Mouse (Mus musculus) stomach, postnatal 0 days (tissue): ENCODE measurements at regions not wholly inside any gene's neighbourhood (a gene's known extent, or its start where the extent isn't known, plus 50 kb on each side); places are given as distances from the start of the nearest gene placed in this dataset.
A peak's percentile ranks its signal among the peaks of the same experiment; 100 is the strongest.

Experiments used
- ATAC-seq: fragments of 200-750 bp; cut with Nextera tagmentation; 2 replicates; pipeline ENCODE4 v1.8.0; 2017; ENCODE audit not compliant: low FRiP score, low TSS enrichment
- DNase-seq: peaks from one replicate; pipeline ENCODE4 v3.0.0-alpha.2; 2016; ENCODE audit warnings: low spot score
- H3K27ac ChIP-seq: fragments of 300-500 bp; sonication (generic); replicated peaks from 2 replicates; pipeline ENCODE4 v1.5.1; 2014; ENCODE audit warnings: mild to moderate bottlenecking, control low read depth
- H3K27me3 ChIP-seq: fragments of 300-500 bp; sonication (generic); 2 replicates; pipeline ENCODE4 v1.6.1; 2014; ENCODE audit warnings: low read length; ENCODE audit not compliant: control insufficient read depth, insufficient read depth
- H3K36me3 ChIP-seq: fragments of 300-500 bp; sonication (generic); 2 replicates; pipeline ENCODE4 v1.6.1; 2014; ENCODE audit warnings: low read length, mixed read lengths; ENCODE audit not compliant: control insufficient read depth, insufficient read depth
- H3K4me1 ChIP-seq: fragments of 300-500 bp; sonication (generic); replicated peaks from 2 replicates; pipeline ENCODE4 v1.6.1; 2014; ENCODE audit warnings: antibody characterized with exemption; ENCODE audit not compliant: control insufficient read depth, insufficient read depth
- H3K4me2 ChIP-seq: fragments of 300-500 bp; sonication (generic); replicated peaks from 2 replicates; pipeline ENCODE4 v1.6.1; 2014; ENCODE audit warnings: low read depth, mild to moderate bottlenecking, control low read depth, moderate library complexity
- H3K4me3 ChIP-seq: fragments of 300-500 bp; sonication (generic); 2 replicates; pipeline ENCODE4 v1.5.1; 2014; ENCODE audit warnings: low read depth, low read length, control low read depth
- H3K9ac ChIP-seq: fragments of 300-500 bp; sonication (generic); 2 replicates; pipeline ENCODE4 v1.6.1; 2014; ENCODE audit warnings: mild to moderate bottlenecking, low read length, control low read depth, mixed read lengths
- H3K9me3 ChIP-seq: fragments of 300-500 bp; sonication (generic); 2 replicates; pipeline ENCODE4 v1.6.1; 2016; ENCODE audit warnings: low read length; ENCODE audit not compliant: control insufficient read depth
- CTCF ChIP-seq: IDR thresholded peaks from 2 replicates; pipeline ENCODE4 v1.5.1; 2016; ENCODE audit warnings: antibody characterized with exemption, low read depth, mild to moderate bottlenecking, moderate library complexity
- EP300 ChIP-seq: optimal IDR thresholded peaks from 2 replicates; pipeline ENCODE3; 2016; ENCODE audit warnings: antibody characterized with exemption
- WGBS: fragments of 180-500 bp; shearing (Covaris S2); extraction: QIAGEN DNeasy Blood & Tissue Kit; methylation state at CpG from one replicate; pipeline ENCODE4 v1.1.7; 2014; 5-methylcytosine and 5-hydroxymethylcytosine counted together

- DNase-seq = no peak
- WGBS = 73% methylated on average over 1 of the region's 1 CpGs
- no peak overlapping the region for H3K4me2 ChIP-seq
These were observed 296.9 kb downstream of the Nr2f2 start for GRCm38 (mm10) chr7:70069662-70070061.

DNA sequence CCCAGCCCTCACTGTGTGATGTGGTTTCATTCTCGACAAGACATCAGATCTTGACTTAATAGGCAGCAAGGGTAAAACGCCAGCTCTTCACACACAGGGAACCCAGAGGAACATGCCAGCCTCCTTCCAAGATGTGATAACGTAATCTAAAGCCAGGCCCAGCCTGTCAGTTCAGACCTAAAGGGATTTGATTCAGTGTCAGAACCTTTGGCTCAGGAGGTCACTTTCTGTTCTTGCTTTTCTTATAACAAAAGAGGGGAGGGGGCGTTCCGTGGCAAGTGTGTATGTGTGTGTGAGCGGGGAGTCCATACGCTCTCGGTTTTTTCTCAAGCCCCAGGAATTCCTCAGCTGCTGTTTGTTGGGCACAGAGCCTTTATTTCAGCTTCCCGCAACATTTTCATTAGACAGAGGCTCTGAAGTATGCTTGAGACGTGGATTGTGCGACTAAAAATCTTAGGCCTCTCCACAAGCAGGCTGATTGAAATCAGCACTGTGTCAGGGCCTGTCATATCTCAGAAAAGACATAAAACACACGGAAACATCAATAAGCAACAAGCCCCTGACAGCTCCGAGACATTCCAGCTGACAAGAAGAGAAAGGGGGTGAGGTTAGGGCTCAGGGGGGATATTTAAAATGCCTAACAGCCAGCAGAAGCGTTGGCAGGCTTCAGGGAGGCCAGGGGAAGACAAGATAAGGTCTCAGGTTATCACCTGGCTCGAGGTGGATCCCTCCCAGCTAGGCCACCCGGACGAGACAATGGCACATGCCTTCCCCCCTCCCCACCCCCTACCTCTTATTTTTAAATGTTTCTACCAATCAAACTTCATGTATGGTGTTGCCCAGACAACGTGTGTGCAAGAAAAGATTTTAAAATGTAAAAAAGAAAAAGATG lies 298.5 kb downstream of the Nr2f2 start:
- Histone ChIP-seq H3K4me3 (0 out of 2 replicates have a peak overlapping the region, but pooled peaks have one; percentile 6), H3K9me3 (no peaks in the 10 kb centered on the region), H3K9ac (no peak overlapping the region), H3K27me3 (no peaks in the 10 kb centered on the region), H3K36me3 (no peaks in the 10 kb centered on the region), H3K4me2 (peak overlapping the region; percentile 33), H3K27ac (no peak overlapping the region), H3K4me1 (no peaks in the 10 kb centered on the region)
- no peak for ATAC-seq
- TF ChIP-seq EP300 (no peak), CTCF (no peak)
- no peak for DNase-seq
- 28% methylated on average over 18 of the region's 18 CpGs for WGBS

More at GRCm38 (mm10) chr7:70069662-70070061, 296.9 kb downstream of the Nr2f2 start:
- Histone ChIP-seq H3K36me3 (no peaks in the 10 kb centered on the region), H3K27me3 (no peaks in the 10 kb centered on the region), H3K9ac (no peak overlapping the region), H3K9me3 (no peaks in the 10 kb centered on the region), H3K27ac (no peak overlapping the region), H3K4me1 (no peaks in the 10 kb centered on the region), H3K4me3 (no peak overlapping the region)
- TF ChIP-seq EP300 (no peak), CTCF (no peak)
- ATAC-seq = no peak

- H3K27ac ChIP-seq = no peak overlapping the region
- DNase-seq (no peak), ATAC-seq (no peak)
- no peaks in the 10 kb centered on the region for H3K27me3 ChIP-seq
- no peak overlapping the region for H3K4me3 ChIP-seq
- no peaks in the 10 kb centered on the region for H3K36me3 ChIP-seq
- H3K4me1 ChIP-seq = no peaks in the 10 kb centered on the region
- no peaks in the 10 kb centered on the region for H3K9me3 ChIP-seq
- H3K4me2 ChIP-seq = peak overlapping the region; percentile 33; the same call in 1 of the 2 replicates
- H3K9ac ChIP-seq = no peak overlapping the region
- TF ChIP-seq CTCF (no peak), EP300 (no peak)
- WGBS = 63% methylated on average over 5 of the region's 5 CpGs
These were observed 299.5 kb downstream of the Nr2f2 start for GRCm38 (mm10) chr7:70067071-70067470.

GRCm38 (mm10) chr7:70066448-70066847 lies 300.1 kb downstream of the Nr2f2 start:
- Histone ChIP-seq H3K27ac (no peak overlapping the region), H3K9me3 (no peaks in the 10 kb centered on the region), H3K4me2 (no peak overlapping the region), H3K9ac (no peak overlapping the region), H3K4me3 (no peak overlapping the region), H3K36me3 (no peaks in the 10 kb centered on the region), H3K27me3 (no peaks in the 10 kb centered on the region), H3K4me1 (no peaks in the 10 kb centered on the region)
- DNase-seq (no peak), ATAC-seq (no peak)
- WGBS = 88% methylated on average over 7 of the region's 7 CpGs
- no peak for TF ChIP-seq EP300
- TF ChIP-seq CTCF = no peak

GRCm38 (mm10) chr7:70065471-70066130 lies 300.9 kb downstream of the Nr2f2 start:
- 82% methylated on average over 11 of the region's 11 CpGs for WGBS
- ATAC-seq = no peak
- no peak overlapping the region for H3K4me3 ChIP-seq
- no peaks in the 10 kb centered on the region for H3K27me3 ChIP-seq
- H3K9ac ChIP-seq = no peak overlapping the region
- no peaks in the 10 kb centered on the region for H3K36me3 ChIP-seq
- H3K27ac ChIP-seq = no peak overlapping the region
- no peak overlapping the region for H3K4me2 ChIP-seq
- H3K4me1 ChIP-seq = no peaks in the 10 kb centered on the region
- no peaks in the 10 kb centered on the region for H3K9me3 ChIP-seq
- TF ChIP-seq CTCF = no peak
- no peak for TF ChIP-seq EP300
- DNase-seq = no peak

- no peak for DNase-seq
- TF ChIP-seq CTCF = no peak
- no peak for TF ChIP-seq EP300
- no peaks in the 10 kb centered on the region for H3K4me1 ChIP-seq
- no peaks in the 10 kb centered on the region for H3K27me3 ChIP-seq
- no peak overlapping the region for H3K9ac ChIP-seq
- no peaks in the 10 kb centered on the region for H3K36me3 ChIP-seq
- WGBS = 85% methylated on average over 5 of the region's 5 CpGs
- no peak for ATAC-seq
- no peaks in the 10 kb centered on the region for H3K9me3 ChIP-seq
- H3K4me2 ChIP-seq = no peak overlapping the region
- H3K27ac ChIP-seq = no peak overlapping the region
- H3K4me3 ChIP-seq = no peak overlapping the region
These were observed 319.2 kb downstream of the Nr2f2 start for GRCm38 (mm10) chr7:70047415-70047753.
